Mouse (Mus musculus): Measurements from ENCODE around the gene Fbxo47. TPM values are rescaled to one million over a fixed set of nuclear protein-coding genes. Genes with fewer than 3 reads are reported as not detected.
A peak's percentile ranks its signal among the peaks of the same experiment; 100 is the strongest.

The Fbxo47 gene
- total RNA-seq, 1 experiment from 2014 or later: 1.2 TPM

DNA sequence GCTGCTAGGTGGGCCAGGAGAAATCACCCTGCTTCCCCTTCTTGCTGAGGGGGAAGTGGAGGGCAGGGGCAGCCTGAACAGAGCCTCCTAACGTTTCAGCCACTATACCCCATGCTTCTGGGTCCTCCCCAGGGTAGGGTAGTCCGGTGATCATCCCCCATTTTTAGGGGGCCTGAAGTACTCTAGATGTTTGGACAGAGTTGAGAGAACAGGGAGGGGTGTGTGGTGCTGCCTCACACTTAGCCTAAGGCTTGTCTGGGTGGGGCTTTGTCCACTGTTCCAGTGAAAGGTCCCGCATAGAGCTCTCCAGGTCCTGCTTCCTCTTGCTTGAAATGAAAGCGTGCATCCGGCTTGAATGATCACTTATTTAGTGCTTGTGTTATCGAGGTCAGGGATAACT lies 53.5 kb downstream of the Fbxo47 start:
- DNase-seq: no peak

DNA sequence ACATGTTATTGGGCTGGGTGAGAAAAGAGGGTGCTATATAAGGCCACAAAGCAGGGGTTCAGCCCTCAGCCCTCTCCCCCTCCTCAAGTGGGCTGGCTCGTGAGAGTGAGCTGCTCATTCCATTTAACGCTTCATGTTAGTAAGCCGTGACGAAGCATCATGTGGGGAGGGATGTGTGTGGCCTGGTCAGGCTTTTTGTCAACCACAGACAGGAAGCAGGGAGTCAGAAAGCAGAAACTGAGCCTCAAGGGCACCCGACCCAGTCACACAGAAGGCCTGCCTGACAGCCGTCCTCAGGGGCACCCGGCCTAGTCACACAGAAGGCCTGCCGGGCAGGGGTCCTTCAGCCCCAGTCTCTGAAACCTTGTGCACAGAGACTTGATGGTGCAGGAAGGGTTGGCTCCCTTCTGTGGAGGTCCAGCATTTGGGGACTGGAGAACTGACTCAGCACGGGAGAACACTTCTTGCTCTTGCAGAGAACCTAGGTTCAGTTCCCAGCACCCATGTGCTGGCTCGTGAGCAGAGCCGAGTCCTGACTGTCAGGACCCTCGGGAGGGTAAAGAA lies 54.0 kb downstream of the Fbxo47 start:
- no peak for DNase-seq

DNA sequence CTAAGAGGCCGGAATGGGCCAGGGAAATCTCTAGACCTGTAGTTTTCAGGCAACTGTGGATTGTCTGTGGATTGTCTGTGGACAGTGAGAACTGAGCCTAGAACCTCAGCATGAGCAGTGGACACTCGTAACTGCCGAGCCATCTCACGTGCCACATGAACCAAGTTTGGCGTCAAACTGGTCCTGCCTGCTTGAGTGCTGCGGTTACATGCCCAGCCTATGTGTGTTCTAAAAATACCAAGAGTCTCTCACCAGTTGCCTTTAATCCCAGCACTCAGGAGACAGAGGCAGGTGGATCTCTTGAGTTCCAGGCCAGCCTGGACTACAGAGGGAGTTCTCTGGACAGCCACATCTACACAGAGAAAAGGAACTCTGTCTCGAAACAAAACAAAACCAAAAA lies 54.6 kb downstream of the Fbxo47 start:
- no peak for DNase-seq

DNA sequence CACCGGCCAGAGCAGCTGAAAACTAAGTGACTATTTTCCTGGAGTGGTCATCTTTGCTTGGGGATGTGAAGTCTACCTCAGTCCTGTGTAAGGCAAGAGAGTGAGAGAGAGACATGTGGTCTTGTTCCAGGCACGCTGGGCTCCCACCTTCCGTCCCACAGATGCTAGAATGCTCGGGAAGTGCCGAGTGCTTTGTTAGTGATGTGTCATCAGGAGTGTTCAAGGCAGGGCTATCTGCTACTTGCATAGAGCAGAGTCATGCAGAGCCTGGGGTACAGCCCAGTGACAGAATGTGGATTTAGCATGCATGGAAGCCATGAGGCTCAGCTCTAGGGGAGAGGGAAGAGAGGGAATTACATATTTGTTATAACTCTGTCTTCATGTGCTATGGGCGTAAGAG lies 56.3 kb downstream of the Fbxo47 start:
- DNase-seq: no peak

DNA sequence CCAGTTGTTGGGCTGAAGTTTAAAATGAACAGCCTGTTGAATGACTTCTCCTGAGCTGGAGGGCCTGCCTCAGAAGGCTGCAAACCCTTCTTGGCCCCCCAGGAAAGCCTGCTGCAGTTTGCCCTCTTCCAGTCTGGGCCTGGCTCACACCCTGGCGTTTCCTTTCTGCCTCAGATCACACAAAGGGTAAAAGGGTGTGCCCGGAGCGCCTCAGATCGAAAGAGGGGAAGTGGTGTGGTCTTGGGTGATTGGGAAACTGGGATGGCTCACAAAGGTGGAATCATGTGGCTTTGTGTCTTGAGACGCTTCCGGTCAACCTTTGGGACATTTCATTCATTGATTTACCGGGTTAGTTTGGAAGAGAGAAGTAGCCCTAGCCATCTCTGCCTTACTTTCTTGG lies 57.5 kb downstream of the Fbxo47 start:
- DNase-seq: no peak

DNA sequence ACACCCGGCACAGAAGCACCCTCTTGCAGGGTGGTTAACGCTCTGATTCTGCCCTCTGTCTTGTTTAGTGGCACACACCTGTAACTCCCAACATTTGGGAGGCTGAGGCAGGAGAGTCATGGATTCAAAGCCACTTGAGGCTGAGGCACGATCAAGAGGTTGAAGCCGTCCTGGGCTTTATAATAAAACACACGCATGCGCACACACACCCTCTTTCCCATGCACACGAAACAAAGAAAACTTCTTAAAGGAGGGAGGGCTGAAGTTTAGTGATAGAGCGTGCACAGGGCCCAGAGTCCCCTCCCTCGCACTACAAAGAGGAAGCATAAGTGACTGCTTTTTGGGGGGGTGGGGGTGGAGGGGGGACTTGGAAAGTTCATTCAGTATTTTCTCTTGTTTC lies 58.0 kb downstream of the Fbxo47 start:
- no peak for DNase-seq

DNA sequence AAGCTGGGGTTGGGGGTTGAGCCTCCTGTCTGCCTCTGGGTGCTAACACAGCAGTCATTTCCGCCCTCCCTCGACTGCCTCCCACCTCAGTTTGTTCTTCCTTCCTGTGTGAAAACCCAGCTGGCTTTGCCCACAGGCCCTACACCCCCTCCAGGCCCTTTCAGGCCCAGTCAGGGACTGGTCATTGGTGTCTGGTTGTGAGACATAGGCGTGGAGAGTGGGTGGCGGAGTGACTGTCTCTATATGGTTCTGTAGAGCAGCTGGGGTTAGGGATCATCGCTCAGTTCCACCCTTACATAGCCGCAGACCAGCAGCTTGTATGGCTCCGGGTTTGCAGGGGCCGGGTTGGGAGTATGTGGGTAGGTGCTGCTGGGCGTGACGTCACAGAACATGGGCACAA lies 58.7 kb downstream of the Fbxo47 start:
- DNase-seq: peak; percentile 45

DNA sequence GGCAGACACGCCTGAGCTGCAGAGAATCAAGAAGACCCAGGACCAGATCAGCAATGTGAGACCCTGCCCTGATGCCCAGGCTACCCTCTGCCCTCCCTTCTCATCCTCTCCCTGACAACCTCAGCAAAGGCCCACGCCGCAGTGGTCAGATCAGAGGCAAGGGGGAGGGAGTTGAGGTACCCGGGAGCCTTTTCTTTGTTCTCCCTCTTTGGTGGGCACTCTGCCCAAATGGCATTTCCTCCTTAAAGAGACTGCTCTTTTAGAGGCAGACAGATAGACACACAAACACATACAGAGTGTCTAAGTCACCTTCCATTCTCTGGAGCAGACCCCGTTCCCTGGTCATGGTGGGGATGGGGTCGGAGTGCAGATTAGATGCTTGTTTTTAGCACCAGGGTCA lies 59.1 kb downstream of the Fbxo47 start:
- DNase-seq: peak; percentile 49

DNA sequence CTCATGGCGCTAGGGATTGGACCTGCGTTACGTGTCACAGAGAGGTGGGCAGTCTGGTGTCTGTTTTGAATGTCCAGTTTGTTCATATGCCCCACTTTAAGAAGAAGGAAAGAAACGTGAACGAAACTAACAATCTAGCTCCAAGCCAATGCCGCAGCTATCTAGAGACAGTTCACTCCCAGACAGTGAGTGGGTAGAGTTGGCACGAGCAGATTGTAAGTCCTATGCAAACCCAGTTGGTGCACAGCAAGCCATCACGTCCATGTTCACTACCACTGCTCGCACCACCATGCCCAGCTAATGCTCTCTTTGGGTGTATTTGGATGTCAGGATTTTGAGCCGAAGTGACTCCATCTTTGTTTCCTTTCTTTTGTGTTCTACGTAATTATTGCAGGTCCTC lies 59.8 kb downstream of the Fbxo47 start:
- DNase-seq: no peak

DNA sequence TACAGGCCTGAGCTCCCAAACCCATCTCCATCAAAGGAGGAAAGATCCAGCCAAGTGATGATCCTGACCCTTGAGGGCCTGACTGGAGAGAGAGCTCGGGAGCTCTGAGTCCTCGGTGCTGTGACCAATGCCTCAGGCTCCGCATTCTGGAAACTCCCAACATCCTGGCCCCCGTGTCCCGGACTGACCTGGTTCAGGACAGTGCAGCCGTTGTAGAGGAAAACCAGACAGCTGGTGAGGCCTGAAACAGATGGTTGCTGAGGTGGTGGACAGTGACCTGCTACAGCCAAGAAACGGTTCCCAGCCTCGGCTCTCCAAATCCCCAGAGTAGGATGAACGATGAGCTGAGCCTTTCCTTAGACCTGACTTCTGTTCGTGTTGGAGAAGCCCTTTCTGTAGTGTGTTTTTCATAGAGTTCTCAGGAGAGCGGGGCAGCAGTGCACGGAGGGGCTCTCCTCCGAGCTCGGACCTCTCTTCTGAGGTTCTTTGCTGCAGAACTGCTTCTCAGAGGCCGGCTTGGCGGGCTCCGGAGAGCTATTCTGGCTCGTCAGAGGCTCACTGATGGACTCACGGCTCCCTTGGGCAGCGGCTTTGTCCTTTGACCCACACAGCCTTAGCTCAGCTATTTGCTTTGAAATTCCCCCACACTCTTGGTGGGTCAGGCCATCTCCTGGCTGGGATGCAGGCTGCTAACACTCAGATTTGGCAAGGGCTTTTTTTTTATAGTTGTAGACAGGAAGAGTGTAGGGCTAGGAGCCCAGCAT lies 60.9 kb downstream of the Fbxo47 start:
- DNase-seq: peak; percentile 57

DNA sequence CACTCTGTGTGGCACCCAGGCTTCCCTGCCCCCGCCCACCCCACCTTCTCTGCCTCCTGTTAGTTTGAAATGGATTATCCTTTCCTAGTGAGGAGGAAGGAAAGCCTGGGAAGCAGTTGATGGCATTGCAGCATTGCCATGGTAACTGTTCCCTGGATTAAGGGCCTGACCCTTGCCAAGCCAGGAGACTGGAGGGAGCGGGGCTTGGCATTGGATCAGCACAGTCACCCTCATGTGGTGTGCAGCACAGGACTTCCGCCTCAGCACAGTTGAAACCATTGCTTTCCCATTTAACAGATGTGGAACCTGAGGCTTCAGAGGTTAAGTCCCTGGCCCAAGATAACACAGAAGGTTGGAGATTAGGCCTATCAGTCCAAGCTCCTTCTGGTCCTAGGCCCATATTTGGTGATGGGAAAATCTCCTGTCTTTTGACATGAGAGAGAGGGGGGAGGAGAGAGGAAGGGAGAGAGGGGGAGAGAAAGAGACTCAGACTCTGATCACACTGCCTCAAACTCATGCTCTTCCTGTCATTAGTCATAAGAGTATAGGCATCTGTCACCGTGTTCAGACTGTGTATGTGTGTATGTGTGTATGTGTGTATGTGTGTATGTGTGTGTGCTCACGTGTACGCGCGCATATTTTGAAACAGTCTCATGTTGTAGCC lies 62.4 kb downstream of the Fbxo47 start:
- no peak for DNase-seq

DNA sequence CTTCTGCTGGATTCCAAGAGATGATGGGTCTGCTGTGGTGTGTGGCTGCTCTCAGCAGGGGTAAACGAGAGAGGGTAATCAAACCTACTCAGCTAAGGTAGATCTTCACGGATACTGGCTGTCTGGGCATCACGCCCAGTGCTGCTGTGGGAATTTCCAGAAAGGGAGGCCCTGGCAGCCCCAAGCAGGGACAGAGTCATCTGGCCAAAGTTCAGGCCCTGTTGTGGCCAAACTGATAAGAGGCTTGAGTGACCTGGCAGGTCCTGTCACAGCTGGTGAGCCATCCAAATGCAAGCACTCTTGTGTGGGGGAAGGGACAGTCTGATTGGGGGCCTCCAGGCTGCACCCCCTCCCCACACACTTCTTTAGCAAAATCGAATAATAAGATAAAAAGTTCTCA lies 63.1 kb downstream of the Fbxo47 start:
- DNase-seq: peak; percentile 90

DNA sequence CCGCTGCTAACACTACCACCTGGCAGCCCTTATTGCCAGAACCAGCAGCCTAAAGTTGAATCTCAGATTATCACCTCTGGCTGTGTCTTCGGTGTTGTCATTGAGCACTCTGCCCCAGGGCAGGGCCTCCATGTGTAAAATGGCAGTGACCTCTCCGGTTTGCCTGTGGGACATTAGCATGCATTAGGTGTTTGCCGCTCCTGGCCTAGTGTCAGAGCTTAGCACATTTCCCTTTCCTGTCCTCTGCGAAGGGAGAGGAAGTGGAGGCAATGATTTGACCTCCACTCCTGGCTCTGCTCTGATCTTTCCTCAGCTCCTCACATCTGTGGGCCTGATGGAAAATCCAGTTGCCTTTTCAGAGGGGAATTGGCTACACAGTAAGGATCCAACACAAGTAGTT lies 64.0 kb downstream of the Fbxo47 start:
- no peak for DNase-seq

DNA sequence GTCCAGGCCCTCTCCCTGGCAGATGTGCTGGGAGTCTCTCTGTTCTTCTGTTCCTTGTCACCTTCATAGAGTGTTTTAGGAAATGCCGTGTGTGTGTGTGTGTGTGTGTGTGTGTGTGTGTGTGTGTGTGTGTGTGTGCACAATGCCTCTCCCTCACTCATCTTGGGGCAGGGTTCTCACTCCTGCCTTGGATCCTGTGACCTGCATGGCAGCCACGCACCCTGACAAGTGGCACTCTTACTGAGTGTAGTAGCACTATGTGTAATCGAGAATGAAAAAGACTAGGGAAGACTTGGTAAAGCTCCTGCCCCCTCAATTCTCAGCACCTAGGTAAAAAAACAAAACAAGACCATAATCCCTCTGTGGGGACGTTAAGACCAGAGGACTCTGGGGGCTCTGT lies 64.9 kb downstream of the Fbxo47 start:
- no peak for DNase-seq

DNA sequence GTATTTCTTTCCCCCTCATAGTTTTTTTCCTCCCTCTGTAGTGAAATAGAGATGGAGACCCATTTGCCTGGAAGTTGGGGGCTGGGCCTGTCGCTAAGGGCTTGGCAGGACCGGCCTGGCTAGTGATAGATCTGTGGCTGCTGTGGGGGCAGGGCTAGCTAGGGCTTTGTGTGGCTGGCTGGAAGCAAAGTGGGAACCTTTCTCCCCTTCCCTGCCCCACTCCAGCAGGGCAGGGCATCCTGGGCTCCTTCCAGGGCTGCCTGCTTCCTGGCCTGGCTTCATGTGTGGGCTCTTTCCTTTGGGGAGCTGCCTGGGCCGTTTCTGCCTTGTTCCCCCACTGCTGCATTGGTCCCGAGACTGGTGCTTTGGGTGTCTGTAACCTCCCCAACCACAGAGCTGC lies 65.4 kb downstream of the Fbxo47 start:
- peak; percentile 54 for DNase-seq

DNA sequence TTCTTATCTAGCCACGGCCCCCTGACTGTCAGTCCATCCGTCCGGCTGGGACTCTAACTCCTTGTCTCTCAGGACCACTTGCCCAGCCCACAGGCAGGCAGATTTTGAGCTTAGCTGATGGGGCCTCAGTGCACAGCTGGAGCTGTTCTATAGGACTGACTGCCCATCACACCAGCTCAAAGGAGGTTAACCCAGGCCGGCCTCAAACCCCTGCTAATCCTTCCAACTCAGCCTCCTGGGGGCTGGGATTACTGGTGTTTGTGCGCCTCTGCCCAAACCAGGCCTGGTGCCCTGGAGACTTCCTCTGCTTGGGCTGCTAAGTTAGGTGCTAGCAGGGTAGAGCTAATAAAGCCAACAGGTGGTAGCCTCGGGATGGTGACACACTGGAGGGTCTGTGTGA lies 66.0 kb downstream of the Fbxo47 start:
- no peak for DNase-seq

DNA sequence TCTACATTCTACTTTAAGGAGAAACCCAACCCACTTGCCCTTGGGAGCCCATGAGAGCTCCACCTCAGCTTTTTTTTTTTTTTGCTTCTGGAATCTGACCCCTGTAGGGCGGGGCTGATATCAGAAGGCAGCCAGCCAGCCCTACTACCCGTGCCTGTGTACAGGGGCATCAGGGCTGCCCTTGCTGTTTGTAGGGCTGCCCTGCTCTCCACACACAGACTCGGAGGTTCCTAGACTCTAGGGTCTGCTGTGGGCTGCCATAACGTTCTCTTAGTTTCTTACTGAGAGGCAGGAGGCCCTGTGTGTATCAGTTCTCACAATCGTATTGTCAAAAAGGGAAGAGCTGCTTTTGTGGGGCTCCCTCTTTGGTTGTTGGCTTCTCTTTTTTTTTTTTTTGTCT lies 66.6 kb downstream of the Fbxo47 start:
- peak; percentile 59 for DNase-seq

DNA sequence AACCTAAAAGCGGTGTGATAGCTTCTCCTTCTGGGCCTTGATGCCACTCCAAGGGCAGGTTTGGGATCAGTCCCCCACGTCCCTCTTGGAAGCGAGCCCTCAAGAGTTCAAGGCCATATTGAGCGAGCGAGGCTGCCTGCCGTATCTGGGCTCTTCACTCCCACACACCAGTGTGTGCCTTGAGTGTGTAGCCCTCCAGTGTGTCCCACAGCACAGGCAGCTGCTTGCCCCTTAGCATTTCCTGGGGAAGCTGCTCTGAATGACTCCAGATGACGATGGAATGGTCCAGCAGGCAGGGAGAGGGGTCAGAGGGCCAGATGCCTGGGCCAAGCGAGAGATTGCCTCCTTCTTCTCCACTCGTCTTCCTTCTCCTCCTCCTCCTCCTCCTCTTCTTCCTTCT lies 67.0 kb downstream of the Fbxo47 start:
- peak; percentile 47 for DNase-seq

DNA sequence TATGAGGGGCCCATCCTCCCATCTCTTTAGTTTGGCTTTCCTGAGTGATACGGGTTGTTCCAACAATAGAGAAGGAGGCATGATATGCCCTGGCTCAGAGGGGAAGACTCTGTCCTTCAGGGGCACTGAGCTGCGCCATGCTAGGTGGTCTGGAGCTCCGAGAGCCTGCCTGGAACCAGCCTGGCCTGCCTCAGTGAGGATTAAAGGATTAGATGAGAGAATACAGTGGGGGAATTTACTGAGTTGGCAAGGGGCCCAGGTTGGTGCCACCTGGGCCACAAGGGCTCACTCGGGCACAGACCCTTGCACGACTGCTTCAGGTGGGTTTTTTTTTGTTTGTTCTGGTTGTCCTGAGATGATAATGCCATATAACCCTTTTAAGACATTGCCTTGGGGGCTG lies 67.8 kb downstream of the Fbxo47 start:
- DNase-seq: no peak

DNA sequence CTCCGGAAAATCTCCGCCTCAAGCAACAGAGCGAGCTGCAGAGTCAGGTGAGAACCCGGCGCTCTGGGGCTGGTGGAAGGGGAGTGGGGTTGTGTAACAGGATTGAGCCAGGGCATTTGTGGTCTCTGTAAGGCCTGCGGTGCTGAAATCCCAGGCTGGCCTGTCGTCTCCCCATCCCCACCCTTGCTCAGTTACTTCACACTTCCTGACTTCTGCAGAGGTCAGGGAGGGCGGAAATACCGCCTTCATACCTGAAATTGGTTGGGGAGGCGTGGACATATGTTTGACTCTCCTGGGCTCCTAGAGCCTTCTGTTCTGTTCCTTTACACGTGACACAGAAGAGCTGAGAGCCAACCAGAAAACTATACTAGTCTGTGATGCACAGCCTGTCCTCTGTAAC lies 68.2 kb downstream of the Fbxo47 start:
- no peak for DNase-seq

DNA sequence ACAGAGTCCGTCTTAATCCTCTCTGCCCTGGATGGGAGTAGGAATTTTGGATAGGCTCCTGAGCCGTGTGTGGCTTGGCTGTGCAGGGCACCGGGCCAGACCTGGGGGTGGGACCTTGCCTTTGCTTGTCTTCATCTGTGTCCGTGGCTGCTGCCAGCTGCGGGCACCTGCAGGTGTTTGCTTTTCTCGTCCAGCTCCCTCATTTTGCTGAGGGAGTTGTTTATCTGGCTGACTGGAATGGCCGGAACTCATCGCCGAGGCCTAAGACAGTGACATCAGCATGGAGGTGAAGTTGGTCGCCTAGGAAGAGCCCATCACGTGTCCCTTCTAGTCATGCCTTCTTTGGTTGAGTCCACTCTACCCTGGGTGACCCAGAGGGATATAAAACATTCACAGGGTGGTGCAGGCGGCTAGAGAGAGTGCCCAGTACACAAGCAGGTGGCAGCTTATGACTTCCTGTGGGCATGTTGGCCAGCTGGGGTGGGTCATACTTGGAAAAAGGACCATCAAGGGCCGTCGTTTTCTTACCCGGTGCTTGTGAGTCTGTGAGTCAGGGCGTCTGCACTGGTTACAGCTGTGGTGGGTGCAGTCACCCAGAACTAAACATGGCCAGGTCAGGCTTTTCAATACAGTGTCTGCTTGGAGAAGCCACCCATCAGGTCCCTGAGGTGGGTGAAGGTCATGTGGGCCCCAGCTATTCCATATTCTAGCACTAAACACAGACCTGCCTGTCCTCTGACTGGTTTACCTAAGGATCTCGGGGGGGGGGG lies 70.0 kb downstream of the Fbxo47 start:
- DNase-seq: no peak

DNA sequence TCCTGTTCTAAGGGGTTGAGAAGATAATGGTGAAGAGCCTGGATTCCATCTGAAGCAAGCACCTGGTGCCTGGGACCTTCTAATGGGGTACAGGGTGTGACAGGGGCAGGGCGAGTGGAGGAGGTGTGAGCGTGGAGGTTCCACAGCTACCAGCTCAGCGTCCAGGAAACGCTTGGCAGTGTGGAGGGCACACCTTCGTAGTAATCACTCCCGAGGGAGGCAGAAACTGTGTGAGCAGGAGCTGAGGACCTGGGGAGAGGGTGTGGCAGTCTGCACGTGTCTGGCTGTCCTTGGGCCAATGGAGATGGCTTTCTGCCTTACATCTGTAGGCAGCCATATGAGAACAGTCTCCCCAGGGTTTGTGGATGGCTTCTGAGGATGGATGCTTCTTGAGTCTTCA lies 70.9 kb downstream of the Fbxo47 start:
- no peak for DNase-seq

DNA sequence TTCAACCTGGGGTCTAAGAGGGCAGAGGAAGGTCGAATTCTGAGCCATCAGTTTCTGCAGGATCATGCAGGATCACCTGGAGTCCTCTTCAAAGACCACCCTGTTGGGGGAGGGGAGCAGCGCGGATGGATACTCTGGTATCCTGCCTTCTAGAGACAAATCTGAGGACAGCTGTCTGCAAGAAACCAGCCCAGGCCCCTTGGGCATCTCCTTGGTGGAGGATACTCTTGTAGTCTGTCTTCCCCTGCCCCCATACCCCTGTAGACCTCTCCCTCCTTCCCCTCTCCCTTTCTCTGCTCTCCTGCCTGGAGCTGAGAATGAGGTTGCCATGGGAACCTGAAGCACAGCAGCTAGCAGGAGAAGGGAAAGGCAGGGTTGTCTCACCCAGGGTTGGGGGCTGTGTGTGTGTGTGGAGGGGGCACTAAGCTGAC lies 71.4 kb downstream of the Fbxo47 start:
- DNase-seq: no peak
